Mouse (Mus musculus) midbrain, postnatal 0 days (tissue): ENCODE measurements around the gene Actn1. TPM values are rescaled to one million over a fixed set of nuclear protein-coding genes. Genes with fewer than 3 reads are reported as not detected.

Experiments used
- ATAC-seq: fragments of 200-750 bp; cut with Nextera tagmentation; 2 replicates; pipeline ENCODE4 v1.8.0; 2017; ENCODE audit warnings: moderate number of reproducible peaks, mild to moderate bottlenecking, moderate TSS enrichment, moderate library complexity; ENCODE audit not compliant: low FRiP score
- DNase-seq: peaks from one replicate; pipeline ENCODE4 v3.0.0-alpha.2; 2015; ENCODE audit warnings: low spot score
- H3K27ac ChIP-seq: fragments of 300-500 bp; sonication (generic); 2 replicates; pipeline ENCODE4 v1.5.1; 2014; ENCODE audit warnings: low read depth, mild to moderate bottlenecking, low read length, mixed read lengths
- H3K27me3 ChIP-seq: fragments of 300-500 bp; sonication (generic); 2 replicates; pipeline ENCODE4 v1.6.1; 2014; ENCODE audit warnings: low read length, control low read depth, mixed read lengths; ENCODE audit not compliant: insufficient read depth
- H3K36me3 ChIP-seq: fragments of 300-500 bp; sonication (generic); 2 replicates; pipeline ENCODE4 v1.6.1; 2014; ENCODE audit warnings: low read length, control low read depth, mixed read lengths; ENCODE audit not compliant: insufficient read depth
- H3K4me1 ChIP-seq: fragments of 300-500 bp; sonication (generic); 2 replicates; pipeline ENCODE4 v1.6.1; 2014; ENCODE audit warnings: mild to moderate bottlenecking, control low read depth, antibody characterized with exemption, low read length, mixed read lengths; ENCODE audit not compliant: insufficient read depth
- H3K4me2 ChIP-seq: fragments of 300-500 bp; sonication (generic); 2 replicates; pipeline ENCODE4 v1.6.1; 2014; ENCODE audit warnings: low read depth, mild to moderate bottlenecking, low read length, mixed read lengths; ENCODE audit not compliant: poor library complexity, severe bottlenecking
- H3K4me3 ChIP-seq: fragments of 300-500 bp; sonication (generic); 2 replicates; pipeline ENCODE4 v1.5.1; 2014; ENCODE audit warnings: low read depth, mild to moderate bottlenecking, low read length, moderate library complexity
- H3K9ac ChIP-seq: fragments of 300-500 bp; sonication (generic); replicated peaks from 2 replicates; pipeline ENCODE4 v1.6.1; 2014; ENCODE audit warnings: mild to moderate bottlenecking, low read length, moderate library complexity, mixed read lengths; ENCODE audit not compliant: poor library complexity, severe bottlenecking
- H3K9me3 ChIP-seq: fragments of 300-500 bp; sonication (generic); 2 replicates; pipeline ENCODE4 v1.6.1; 2016; ENCODE audit warnings: low read length, control low read depth
- CTCF ChIP-seq: IDR thresholded peaks from 2 replicates; pipeline ENCODE4 v1.5.1; 2016; ENCODE audit warnings: antibody characterized with exemption, mild to moderate bottlenecking
- whole genome bisulfite sequencing: fragments of 180-500 bp; shearing (Covaris S2); extraction: QIAGEN DNeasy Blood & Tissue Kit; methylation state at CpG from one replicate; pipeline ENCODE4 v1.1.7; 2014; 5-methylcytosine and 5-hydroxymethylcytosine counted together
- polyA plus RNA-seq: library from polyadenylated mRNA; unstranded; fragments of >200 nt; fragmentation: Nextera tagmentation; extraction: Ambion mirVana; gene quantifications from 2 replicates; pipeline ENCODE4 v1.2.1, GENCODE M21; 2015
- total RNA-seq: library from RNA; depleted of rRNA; stranded (reverse); fragments of >200 nt; gene quantifications from 2 replicates; pipeline ENCODE4 v1.2.3, GENCODE M21; 2014

The Actn1 gene
- total and polyA plus RNA-seq, 2 experiments from 2014 or later = 7.4 to 18.0 TPM

DNA sequence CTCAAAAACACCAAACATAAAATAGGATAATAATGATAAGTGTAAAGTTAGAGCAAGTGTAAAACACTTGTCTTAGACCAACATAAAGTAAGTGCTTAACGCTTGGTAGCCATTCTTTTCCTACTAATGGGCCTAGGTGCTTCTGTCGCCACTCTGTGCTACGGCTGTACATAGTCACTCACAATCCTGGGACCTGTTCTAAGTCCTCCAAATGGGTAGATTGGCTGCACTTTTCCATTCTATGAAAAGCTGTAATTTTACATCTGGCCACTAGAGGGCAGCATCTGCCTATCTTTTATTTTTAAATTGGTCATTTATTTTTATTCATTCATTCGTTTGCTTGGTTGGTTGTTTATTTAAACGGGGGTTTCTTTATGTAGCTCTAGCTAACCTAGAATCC lies 102.5 kb downstream of the Actn1 start:
- Histone ChIP-seq H3K27ac (no peak overlapping the region), H3K36me3 (no peaks in the 10 kb centered on the region), H3K4me1 (no peaks in the 10 kb centered on the region), H3K9me3 (no peaks in the 10 kb centered on the region), H3K9ac (no peak overlapping the region), H3K27me3 (no peaks in the 10 kb centered on the region), H3K4me3 (no peak overlapping the region), H3K4me2 (no peak overlapping the region)
- ATAC-seq = no peak
- 7% methylated on average over 5 of the region's 5 CpGs for WGBS
- DNase-seq = peak; percentile 38
- TF ChIP-seq CTCF = peak; percentile 85

DNA sequence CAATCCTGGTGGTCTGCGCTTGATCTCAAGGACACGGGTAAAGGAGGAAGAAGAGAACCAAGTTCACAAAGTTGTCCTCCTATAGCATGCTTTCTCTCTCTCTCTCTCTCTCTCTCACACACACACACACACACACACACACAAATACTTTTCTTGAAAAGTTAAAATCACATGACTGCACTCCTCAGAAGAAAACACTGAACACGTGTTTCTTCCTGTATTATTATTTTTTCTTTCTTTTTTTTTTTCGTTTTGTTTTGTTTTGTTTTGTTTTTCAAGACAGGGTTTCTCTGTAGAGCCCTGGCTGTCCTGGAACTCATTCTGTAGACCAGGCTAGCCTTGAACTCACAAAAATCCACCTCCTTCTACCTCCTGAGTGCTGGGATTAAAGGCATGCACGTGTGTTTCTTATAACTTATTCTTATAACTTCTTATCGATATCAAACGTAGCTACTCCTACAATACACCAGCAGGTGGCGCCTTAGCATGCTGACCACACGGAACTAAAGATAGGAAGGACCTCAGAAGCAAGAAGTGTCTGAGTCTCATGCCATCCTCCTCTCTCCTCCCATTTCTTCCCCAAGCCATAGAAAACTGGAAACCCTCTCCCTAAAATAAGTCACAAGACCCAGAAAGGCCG lies 106.4 kb downstream of the Actn1 start:
- no peak overlapping the region for H3K4me2 ChIP-seq
- H3K36me3 ChIP-seq = no peaks in the 10 kb centered on the region
- ATAC-seq (no peak), DNase-seq (peak; percentile 75)
- no peaks in the 10 kb centered on the region for H3K27me3 ChIP-seq
- no peak overlapping the region for H3K4me3 ChIP-seq
- TF ChIP-seq CTCF = peak; percentile 86
- no peaks in the 10 kb centered on the region for H3K9me3 ChIP-seq
- H3K27ac ChIP-seq = no peak overlapping the region
- 37% methylated on average over 10 of the region's 10 CpGs for WGBS
- H3K9ac ChIP-seq = no peak overlapping the region
- H3K4me1 ChIP-seq = no peaks in the 10 kb centered on the region

DNA sequence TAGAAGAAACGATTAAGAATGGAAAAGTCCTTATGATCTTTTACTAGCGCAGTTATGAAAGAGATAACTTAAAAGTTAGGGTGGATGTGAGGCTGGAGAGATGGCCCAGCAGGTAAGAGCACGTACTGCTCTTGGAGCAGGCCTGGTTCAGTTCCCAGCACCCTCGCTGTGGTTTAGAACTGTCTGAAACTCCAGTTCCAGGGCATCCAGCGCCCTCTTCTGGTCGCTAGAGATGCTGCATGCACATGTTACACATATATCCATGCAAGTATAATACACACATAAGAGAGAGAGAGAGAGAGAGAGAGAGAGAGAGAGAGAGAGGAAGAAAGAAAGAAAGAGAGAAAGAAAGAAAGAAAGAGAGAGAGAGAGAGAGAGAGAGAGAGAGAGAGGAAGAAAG lies 107.1 kb downstream of the Actn1 start:
- Histone ChIP-seq H3K27me3 (no peaks in the 10 kb centered on the region), H3K27ac (no peak overlapping the region), H3K4me2 (no peak overlapping the region), H3K4me3 (no peak overlapping the region), H3K9me3 (no peaks in the 10 kb centered on the region), H3K9ac (no peak overlapping the region), H3K36me3 (no peaks in the 10 kb centered on the region), H3K4me1 (no peaks in the 10 kb centered on the region)
- no peak for TF ChIP-seq CTCF
- WGBS = 88% methylated on average over 6 of the region's 6 CpGs
- ATAC-seq (no peak), DNase-seq (no peak)

DNA sequence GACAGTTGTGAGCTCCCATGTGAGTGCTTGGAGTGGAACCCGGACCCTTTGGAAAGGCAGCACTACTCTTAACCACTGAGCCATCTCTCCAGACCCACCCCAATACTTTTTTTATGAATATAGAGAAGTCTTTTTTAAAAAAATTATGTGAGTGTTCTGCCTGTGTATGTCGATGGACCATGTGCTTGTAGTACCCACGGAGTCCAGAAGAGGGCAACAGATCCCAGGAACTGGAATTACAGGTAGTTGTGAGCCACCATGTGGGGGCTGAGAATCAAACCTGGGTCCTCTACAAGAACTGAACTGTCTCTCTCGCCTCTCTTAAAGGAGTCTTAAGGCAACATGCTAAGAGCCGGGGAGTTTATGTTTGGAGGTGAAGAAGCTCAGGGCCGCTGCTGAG lies 108.3 kb downstream of the Actn1 start:
- WGBS = 94% methylated on average over 6 of the region's 6 CpGs
- Histone ChIP-seq H3K9ac (no peak overlapping the region), H3K27me3 (no peaks in the 10 kb centered on the region), H3K9me3 (no peaks in the 10 kb centered on the region), H3K4me1 (no peaks in the 10 kb centered on the region), H3K36me3 (no peaks in the 10 kb centered on the region), H3K4me2 (no peak overlapping the region), H3K4me3 (no peak overlapping the region), H3K27ac (no peak overlapping the region)
- TF ChIP-seq CTCF = peak; percentile 37
- no peak for DNase-seq
- ATAC-seq = no peak

DNA sequence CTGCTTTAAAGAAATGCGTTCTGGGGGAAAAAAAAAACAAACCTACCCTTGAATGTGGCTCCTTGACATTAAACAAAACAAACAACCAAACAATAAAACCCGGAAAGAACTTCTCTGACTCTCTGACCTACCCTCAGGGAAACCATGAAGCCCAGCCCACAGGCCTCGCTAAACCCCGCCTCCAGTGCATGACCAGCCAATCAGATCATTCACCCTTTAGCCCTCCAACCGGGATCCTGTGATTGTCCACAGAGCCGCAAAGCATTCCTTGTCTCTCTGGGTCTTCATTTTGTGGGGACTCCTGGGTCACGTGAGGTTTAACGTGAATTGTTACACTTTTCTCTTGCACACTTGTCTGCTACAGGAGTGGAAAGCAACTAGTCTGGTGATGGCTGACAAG lies 109.5 kb downstream of the Actn1 start:
- Histone ChIP-seq H3K9me3 (no peaks in the 10 kb centered on the region), H3K36me3 (no peaks in the 10 kb centered on the region), H3K27ac (no peak overlapping the region), H3K4me3 (no peak overlapping the region), H3K4me2 (no peak overlapping the region), H3K9ac (no peak overlapping the region), H3K27me3 (no peaks in the 10 kb centered on the region), H3K4me1 (no peaks in the 10 kb centered on the region)
- ATAC-seq = no peak
- no peak for TF ChIP-seq CTCF
- WGBS = 30% methylated on average over 8 of the region's 8 CpGs
- no peak for DNase-seq

DNA sequence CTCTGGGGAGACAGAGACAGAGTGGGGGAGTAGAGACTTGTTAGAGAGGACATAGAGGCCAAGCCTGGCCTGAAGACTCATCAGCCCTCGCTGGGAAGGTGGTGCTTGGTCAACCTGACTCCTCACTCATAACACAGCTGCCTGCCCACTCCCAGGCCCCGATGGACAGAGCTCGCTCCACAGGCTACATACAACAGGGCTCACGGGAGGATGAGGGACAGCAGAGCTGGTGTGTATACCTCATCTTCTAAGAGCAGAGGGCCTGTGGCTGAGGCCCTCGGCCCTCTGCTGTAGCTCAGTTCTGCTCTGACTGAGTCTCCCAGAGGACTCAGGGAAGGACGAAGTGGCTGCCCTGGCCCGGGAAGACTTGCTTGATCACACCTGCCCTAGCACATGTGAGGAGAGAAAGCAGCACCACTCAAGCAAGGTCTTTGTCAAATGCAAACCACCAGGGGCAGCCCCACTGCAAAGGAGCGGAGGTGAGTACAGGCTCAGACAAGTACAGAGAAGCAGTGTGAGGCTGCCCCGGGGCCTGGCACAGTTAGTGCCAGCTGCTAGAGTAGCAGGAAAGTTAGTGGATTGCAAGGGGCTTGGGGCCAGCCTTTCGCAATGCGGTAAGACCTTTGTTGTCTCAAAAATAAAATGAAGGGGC lies 112.5 kb downstream of the Actn1 start:
- H3K9me3 ChIP-seq = no peaks in the 10 kb centered on the region
- no peak for TF ChIP-seq CTCF
- no peak for ATAC-seq
- H3K36me3 ChIP-seq = no peaks in the 10 kb centered on the region
- no peak for DNase-seq
- H3K4me3 ChIP-seq = no peak overlapping the region
- H3K27me3 ChIP-seq = no peaks in the 10 kb centered on the region
- H3K4me2 ChIP-seq = no peak overlapping the region
- no peak overlapping the region for H3K27ac ChIP-seq
- no peak overlapping the region for H3K9ac ChIP-seq
- 86% methylated on average over 11 of the region's 11 CpGs for WGBS
- no peaks in the 10 kb centered on the region for H3K4me1 ChIP-seq
